Mouse (Mus musculus): ENCODE results near the gene Pdhx.

DNA sequence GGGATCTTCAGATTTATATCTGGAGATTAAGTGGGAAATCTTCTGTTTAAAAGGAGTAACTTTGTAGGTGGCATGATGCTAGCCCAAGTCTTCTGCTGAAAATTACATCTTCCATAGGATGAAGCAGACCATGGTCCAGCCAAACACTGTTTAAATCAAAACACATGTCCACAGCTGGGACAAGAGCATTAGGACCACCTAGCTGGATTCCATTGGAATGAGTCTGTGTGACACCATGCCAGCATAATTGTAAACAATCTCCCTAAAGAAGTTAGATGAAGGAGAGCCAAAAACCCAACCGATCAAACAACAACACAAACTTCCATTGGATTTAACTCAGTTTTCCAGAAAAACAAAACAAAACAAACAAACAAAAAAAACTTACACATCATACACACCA lies 75.4 kb downstream of the Pdhx start:
- TF ChIP-seq CTCF (IDR thresholded peaks at IDR 0.05; ENCODE audit: borderline replicate concordance, insufficient read depth, low read length) (no peak), POLR2A (IDR thresholded peaks at IDR 0.05; ENCODE audit: low read depth, low read length) (no peak)
